Mouse (Mus musculus): Measurements from ENCODE around the gene Map2k3.

DNA sequence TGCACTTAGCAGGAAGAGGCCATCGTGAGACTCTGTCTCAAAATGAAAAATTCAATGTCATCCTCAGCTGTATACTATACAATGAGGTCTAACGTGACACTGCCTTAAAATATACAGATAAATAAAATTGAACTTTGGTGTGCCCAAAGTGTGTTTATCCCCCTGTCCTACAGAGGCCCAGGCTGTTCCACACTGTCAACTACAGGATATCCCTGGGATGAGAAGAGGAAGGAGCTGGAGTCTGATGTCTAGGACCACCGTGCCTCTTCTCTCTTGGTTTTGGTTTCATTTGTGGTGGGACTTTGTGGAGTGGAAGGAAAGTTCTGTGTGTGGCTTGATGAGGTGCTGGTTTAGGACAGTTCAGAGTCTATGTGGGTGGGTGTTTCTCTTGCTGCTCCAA, 5.8 kb downstream of the Map2k3 start:
- TF ChIP-seq POLR2A (IDR thresholded peaks at IDR 0.05; ENCODE audit: low read depth, low read length) (no peak), CTCF (conservative IDR thresholded peaks at IDR 0.05; ENCODE audit: insufficient read depth, insufficient read length, low read depth, low read length) (no peak)

All from kidney, adult 2 months (tissue).